Mouse (Mus musculus) heart, postnatal 0 days (tissue): ENCODE data around the gene Lamb1.

Source experiments
- CTCF ChIP-seq: IDR thresholded peaks from 2 replicates; pipeline ENCODE4 v1.5.1; 2016; ENCODE audit warnings: antibody characterized with exemption, control low read depth, low read depth
- EP300 ChIP-seq: IDR thresholded peaks from 2 replicates; pipeline ENCODE4 v1.6.1; 2016; ENCODE audit warnings: antibody characterized with exemption, low read depth

GRCm38 (mm10) chr12:31222282-31222681, 42.8 kb upstream of the Lamb1 start:
- TF ChIP-seq EP300 (no peak), CTCF (no peak)
